Mouse (Mus musculus): ENCODE measurements around the gene Lst1.

Lst1 gene

DNA sequence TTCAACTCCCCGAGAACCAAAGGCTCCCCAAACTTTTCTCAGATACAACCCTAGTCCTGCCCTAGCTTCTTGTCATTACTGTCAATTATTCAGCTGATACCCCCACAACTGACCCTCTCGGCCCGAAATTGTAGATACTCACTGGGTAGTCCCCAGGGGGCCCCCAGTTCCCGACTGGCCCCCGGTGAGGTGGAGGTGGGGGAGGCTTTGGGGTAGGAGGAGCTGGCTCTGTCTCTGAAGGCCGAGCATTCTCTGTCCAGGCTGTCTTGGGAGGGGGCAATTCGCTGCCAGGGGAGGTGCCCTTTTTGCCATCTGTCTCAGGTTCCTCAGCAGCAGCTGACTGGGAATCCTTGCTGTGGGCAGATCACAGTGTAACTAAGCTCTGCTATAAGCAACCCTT lies 28.6 kb downstream of the Lst1 start:
- in situ Hi-C loops (cut with MboI, MseI): no loop called here

DNA sequence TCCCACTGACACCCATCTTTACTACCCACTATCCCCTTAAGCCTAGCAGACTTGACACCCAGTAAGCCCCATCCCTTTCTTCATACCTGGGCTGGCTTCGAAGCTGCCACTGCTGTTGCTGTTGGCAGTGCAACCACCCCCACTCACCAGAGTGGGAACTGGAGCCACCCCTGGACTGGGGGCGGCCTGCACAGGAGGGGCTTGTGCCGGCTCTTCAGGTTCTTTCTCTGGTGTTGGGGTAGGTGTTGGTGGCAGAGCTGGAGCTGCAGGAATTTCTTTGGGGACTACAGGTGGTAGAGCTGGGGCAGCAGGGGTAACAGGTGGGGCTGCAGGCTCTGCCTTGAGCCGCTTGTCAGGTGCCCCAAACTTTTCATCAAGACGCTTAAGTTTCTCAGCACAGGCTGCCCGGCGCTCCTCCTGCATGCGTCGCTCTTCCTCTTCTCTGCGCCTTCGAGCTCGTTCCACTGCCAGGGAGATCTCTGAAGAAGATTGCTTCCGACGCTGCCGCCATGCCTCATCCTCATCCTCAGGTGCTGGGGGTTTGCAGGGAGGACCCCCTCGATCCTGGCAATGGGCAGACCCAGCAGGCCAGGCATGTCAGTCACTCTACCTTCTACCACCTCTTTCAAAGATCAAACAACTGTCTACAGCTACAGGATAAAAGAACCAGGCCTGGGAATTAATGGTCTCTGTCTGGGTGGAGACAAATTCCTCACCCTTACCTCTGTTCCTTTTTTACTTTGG lies 29.2 kb downstream of the Lst1 start:
- in situ Hi-C loops (cut with MboI, MseI): no loop called here

DNA sequence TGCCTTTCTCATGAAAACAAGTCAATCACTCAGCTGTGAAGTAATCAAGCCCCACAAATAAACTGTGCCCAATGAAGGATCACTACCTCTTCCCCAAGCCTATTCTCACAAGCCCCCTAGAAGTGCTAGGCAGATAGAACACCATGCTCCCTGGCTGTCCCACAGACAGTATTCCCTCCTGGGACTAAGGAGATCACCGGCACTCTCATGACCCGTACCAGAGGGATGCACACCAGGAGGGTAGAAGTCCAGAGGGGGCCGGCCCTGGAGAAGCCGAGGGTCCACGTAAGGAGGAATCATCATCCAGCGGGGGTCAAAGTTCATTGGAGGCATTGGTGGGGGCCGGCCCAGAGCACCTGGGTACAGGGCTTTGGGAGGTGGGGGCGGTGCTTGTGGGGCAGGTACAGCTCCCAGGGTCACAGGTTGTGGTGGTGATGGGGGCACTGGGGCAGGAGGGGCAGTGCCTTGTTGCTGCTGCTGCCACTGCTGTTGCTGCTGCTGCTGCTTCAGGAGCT lies 30.5 kb downstream of the Lst1 start:
- in situ Hi-C loops (cut with MboI, MseI): no loop called here

DNA sequence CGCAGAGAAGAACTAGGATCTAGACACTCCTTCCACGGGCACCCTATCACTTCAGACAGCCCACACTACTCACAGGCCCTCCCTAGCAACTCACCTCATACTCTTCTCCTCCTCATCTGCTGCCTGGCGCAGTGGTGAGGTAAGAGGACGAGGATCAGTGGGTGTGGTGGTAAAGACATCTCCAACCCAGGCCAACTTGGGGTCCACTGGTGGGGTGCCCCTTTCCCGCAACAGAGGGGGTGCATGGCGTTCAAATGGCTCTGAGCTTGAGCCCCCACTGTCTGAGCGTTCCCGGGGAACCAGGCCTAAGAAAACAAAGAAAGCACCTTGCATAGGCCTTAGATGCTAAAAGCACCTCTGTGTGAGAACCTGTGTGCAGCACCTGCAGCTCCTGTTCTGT lies 31.0 kb downstream of the Lst1 start:
- in situ Hi-C loops (cut with MboI, MseI): no loop called here

DNA sequence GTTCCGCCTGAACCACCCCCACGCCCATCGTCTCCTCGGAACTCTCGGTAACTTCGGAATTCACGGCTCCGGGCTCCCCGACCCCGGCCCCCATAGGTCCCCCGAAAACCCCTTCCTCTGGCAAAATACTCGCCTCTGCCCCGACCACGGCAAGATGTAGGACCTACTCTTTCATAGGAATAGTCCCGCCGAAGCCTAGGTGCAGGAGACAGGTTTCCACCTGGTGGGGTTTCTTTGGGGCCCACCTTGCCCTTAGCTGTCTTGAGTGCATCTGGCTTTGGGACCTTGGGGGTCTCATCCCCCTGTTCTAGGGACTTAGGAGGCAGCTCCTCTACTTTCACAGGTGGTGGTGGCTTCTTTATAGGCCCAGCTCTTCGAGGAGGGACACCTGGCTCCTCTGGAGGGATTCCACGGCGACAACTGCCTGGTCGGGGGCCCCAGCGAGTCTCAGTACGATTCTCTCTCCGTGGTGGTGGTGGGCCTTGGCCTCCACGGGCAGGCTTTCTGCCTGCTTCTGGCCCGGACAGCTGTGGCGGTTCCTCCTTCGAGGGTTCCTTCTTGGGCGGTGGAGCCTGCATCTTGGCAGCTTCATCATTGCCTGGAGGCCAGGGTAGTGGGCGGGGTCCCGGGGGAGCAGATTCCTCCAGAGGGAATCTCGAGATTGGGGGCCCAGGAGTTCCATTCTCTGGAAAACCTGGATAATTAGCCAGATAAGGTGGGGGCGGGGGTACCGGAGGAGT lies 31.6 kb downstream of the Lst1 start:
- in situ Hi-C loops (cut with MboI, MseI): no loop called here

DNA sequence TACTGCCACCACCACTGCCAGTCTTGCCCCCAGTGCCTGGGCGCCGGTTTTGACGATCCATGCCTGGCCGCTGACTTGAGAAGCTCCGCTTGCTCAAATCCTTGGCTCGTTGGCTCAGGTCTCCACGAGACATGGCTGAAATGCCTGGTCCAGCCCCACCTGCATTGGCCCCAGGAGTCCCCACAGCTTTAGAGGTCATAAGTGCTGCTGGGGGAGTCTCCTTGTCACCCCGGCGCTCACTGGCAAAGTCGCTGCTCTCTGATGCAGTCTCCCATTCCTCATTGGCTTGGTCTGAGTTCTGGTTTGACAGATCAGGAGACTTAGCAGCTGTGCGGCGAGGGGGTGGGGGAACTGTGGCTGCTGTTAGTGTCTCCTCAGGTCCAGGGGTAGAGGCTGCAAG lies 32.8 kb downstream of the Lst1 start:
- in situ Hi-C loops (cut with MboI, MseI): no loop called here

DNA sequence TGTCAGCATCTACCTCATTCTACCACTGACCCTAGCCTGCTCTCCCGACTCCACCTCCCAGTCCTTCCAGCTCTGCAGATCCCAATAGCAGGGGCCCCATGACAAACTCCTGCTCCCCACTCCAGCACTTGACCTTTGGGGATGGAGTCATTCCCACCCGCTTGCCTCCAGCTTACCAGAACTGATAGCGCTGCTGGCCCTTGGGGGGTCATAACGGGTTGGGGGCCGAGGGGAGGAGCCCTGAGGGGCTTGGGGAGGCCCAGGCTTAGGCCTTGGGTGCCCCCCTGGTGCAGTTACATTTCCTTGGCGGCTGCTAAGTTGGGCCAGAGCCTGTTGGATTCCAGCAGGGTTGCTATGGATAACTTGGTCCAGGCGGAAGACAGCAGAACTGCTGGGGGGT lies 33.6 kb downstream of the Lst1 start:
- in situ Hi-C loops (cut with MboI, MseI): no loop called here

DNA sequence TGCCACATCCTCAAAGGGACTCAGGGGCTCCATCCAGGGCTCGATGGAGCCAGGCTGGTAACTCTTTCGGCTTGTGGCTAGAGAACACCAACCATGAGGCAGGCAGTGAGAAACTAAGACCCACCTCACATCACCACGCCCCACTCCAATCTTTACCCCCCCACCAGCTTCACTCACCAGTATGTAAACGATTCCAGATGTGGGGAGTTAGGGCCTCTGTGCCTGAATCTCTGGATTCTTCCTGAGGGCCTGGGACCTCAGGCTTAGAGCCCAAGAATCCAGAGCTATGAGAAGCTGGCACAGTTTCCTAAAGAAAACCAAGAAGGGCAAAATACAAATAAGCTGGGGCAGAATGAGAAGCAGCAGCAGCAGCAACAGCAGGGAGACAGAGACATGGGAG lies 34.3 kb downstream of the Lst1 start:
- in situ Hi-C loops (cut with MboI, MseI): no loop called here

DNA sequence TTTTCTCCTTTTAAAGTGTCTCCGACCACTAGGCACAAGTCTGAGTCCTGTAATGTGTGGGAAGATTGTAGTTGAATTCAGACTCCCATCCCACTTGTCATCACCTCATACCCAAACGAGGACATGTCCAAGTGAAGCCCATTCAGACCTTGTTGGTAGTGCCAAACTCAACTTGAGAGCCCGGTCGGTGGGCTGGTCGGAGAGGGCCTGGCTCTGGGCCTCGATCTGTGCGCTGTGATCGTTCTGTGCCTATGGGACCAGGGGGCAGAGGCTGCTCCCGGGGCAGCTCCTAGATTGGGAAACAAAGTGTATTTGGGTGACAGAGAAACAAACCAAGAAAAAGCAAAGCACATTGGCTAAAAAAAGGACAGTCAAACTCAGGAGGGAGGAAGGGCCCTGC lies 35.2 kb downstream of the Lst1 start:
- in situ Hi-C loops (cut with MboI, MseI): no loop called here

DNA sequence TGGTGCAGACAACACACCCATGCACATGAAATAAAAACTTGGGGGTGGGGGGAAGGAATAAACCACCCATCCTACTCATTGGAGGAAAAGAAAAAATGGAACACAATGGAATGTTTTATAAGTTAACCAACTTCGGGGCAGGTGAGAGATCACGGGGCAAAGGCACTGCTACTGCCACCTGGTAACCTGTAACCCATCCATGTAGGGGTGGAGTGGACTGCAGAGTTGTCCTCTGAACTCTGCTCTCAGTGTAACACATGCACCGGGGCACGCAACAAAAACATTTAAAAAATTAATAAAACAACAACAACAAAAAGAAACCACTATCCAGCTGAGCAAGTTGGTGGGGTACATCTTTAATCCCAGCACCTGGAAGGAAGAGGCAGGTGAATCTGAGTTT lies 36.1 kb downstream of the Lst1 start:
- in situ Hi-C loops (cut with MboI, MseI): no loop called here

DNA sequence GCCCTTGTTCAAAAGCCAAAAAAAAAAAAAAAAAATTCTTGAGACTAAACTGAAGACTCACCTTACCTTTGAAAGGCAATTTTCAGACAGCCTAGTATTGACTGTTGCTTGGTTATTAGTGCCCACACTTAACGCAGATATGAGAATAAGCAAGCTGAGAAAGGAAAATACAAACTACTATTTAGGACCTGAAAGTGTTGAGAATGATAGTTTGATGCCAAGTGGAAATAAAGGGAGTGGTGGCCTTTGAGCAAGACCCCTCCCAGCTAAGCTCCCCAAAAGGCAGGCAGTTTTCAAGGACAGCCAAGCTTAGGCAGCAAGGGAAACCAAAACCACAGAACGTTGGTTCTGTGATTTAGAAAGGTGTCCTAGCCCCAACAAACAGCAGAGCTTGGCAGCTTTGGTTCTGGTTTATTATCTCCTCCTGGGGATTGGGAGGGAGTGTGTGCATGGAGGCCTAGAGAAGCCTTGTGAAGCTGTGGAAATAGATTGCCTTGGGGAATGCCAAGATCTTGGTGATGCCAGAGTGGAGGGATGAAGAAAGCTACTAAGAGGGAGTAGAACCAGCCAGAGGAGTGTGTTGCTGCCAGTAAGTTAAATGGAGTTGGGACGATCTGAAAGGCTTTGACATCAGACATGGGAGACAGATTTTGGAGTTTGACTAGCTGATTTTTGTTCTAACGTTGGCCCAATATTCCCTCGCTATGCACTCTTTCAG lies 40.2 kb downstream of the Lst1 start:
- in situ Hi-C loops (cut with MboI, MseI): no loop called here

DNA sequence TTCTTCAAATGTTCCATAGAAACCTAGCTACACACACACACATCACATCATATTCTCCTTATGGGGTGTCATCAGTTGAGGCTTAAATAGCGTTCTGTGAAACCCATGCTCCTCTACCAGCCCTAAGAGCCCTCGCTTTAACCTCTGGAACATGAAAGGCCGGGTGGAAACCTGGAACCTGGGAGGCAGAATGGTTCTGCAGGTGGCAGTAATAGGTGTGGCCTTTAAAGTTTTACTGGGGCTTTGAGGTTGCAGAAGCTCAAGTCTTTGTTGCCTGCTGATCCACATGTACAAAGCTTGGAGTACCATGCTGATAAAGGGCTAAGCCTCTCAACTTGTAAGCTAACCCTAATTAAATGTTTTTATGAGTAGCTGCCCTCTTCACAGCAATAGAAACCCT lies 40.9 kb downstream of the Lst1 start:
- in situ Hi-C loops (cut with MboI, MseI): no loop called here

DNA sequence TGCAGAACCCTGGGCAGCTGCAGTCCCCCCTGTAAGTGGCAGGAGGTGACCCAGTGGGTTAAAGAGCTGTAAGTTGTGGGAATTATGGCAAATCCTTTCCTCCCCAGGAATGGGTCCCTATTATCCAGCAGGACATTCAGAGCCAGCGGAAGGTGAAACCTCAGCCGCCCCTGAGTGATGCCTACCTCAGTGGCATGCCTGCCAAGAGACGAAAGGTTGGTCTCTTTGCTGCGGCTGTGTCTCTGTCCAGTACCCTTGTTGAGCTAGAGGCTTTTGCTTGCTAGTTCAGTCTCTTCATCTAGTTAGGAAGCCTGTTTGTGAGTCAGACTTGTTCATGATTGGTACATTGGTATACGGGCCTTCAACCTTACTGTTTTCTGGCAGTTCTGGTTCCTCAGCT lies 42.1 kb downstream of the Lst1 start:
- in situ Hi-C loops (cut with MboI, MseI): no loop called here

DNA sequence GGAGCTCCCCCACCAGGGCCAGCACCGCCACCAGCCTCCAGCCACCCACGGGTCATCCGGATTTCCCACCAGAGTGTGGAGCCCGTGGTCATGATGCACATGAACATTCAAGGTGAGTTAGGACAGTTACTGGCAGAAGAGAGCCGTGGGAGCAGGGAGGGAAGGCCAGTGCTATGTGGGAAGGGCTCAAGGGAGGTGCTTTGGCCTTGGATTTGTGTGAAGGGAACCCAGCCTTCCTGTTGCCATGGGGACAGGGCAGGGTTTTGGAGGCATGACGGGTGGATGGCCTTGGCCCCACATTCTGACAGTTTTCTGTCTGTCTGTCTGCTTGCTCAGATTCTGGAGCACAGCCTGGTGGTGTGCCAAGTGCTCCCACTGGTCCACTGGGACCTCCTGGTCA lies 46.3 kb downstream of the Lst1 start:
- in situ Hi-C loops (cut with MboI, MseI): no loop called here

DNA sequence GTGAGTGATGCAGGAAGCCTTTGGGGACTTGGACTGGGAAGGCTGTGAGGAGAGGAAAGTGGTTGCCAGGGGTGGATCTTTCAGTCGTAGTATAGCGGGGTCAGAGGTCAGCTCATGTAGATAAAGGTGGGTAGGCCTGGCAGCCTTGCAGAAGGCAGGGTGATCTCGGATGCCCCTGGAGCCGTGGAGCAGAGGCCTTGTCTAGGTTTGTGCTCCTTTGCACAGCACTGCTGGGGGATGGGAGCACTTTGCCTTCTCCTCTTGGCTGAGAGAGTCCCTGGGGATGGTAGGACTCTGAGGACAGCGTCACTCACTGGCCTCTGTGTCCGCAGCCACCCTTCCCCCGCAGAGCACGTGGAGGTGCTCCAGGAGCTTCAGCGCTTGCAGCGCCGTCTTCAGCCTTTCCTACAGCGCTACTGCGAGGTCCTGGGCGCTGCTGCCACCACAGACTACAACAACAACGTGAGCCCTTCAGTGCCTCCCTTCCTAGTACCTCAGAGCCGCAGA lies 47.7 kb downstream of the Lst1 start:
- in situ Hi-C loops (cut with MboI, MseI): no loop called here

DNA sequence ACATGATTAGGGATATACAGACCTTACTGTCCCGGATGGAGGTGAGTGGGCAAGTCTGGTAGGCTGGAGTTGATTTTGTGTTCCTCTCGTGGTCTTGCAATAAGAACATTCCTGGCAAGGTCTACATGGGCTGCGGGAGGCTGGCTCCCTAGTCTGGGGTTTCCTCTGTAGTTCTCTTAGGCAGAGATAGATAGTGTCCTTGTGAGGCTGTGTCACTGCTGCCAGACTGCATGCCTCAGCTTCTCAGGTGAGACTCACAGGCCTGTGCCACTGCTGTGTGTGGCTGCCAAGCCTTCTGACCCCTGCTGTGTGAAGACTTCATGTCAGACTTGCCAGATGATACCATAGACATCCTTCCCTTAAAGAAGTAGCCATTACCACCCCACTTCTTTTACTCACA lies 49.0 kb downstream of the Lst1 start:
- in situ Hi-C loops (cut with MboI, MseI): no loop called here

DNA sequence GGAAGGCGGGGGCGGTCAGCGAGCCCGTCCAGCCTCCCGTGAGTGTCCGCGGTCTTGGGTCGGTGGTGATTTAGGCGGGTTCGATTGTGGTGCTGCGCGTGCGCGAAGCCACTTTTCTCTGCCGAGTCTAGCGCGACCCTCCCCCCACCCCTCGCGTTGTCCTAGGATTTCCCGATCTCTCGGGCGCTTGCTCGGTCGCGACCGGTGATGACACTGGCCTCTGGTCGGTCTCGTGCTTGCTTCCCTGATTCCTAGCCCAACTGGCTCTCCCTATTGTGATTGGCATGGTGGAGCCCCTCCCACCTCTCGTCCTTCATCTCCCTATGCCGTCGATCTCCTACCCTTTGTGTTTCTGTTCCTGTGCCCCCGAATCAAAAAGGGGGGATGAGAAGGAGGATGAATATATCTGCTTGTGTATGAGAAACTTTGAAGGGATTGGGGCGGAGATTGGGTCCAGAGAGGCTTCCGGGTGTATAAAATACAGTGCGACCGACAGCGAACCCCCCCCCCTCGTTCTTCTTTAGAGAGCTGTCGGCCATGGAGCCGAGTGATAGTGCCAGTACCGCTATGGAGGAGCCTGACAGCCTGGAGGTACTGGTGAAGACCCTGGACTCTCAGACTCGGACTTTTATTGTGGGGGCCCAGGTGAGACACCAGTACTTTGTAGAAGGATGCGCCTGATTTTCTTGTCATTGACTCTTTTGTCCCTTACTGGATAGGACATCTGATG lies 52.5 kb downstream of the Lst1 start:
- in situ Hi-C loops (cut with MboI, MseI): no loop called here

All from T-helper 1 cell (primary cell).